Mouse (Mus musculus): ENCODE measurements around the gene Crxos. TPM values are rescaled to one million over a fixed set of nuclear protein-coding genes. Genes with fewer than 3 reads are reported as not detected.
A peak's percentile ranks its signal among the peaks of the same experiment; 100 is the strongest.

Gene Crxos
- polyA plus RNA-seq, 1 experiment, result not detected

GRCm38 (mm10) chr7:15938621-15939020 is 56.2 kb downstream of the Crxos start:
- Histone ChIP-seq H3K4me3 (ENCODE audit: insufficient read depth, low read depth, low read length) (no peak overlapping the region), H3K4me1 (ENCODE audit: control insufficient read depth, insufficient read depth, insufficient read length, low read length) (peaks cover 4% of the 10 kb centered on the region; the same call in 1 of the 2 replicates), H3K27ac (replicated peaks; ENCODE audit: low read depth, low read length) (no peak overlapping the region)

GRCm38 (mm10) chr7:15944311-15944710 is 61.9 kb downstream of the Crxos start:
- Histone ChIP-seq H3K4me3 (ENCODE audit: insufficient read depth, low read depth, low read length) (no peak overlapping the region), H3K4me1 (ENCODE audit: control insufficient read depth, insufficient read depth, insufficient read length, low read length) (peaks cover 15% of the 10 kb centered on the region), H3K27ac (replicated peaks; ENCODE audit: low read depth, low read length) (no peak overlapping the region)

DNA sequence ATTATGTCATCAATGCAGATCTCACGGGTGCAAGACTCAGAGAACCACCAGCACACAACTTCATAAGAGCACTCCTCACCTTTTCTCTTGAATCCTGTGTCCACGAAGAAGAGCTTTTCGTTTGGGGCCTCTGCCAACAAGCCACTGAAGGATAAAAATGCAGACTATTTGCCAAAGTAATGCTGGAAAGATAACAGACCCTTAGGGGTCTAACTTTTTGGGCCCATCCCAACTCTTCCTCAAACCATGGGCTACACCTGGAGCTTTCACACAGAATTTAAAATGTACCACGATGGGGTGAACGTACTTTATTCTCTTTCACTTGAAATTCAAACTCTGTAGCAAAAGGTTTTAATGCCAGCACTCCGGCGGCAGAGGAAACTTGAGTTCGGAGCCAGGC is 62.8 kb downstream of the Crxos start:
- H3K4me3 ChIP-seq (ENCODE audit: insufficient read depth, low read depth, low read length), result peak overlapping the region; percentile 91
- H3K27ac ChIP-seq (replicated peaks; ENCODE audit: low read depth, low read length), result peak overlapping the region; percentile 56

GRCm38 (mm10) chr7:15945721-15946536 is 63.5 kb downstream of the Crxos start, which contains the start of gene Nop53:
TSS of gene Nop53 (minus strand) at chr7:15946074.
- H3K27ac ChIP-seq (replicated peaks; ENCODE audit: low read depth, low read length), result peak within 1 kb of the TSS; percentile 99
- H3K4me3 ChIP-seq (ENCODE audit: insufficient read depth, low read depth, low read length), result peak within 1 kb of the TSS; percentile 91
- H3K4me1 ChIP-seq (ENCODE audit: control insufficient read depth, insufficient read depth, insufficient read length, low read length), result peaks cover 26% of the 10 kb centered on the region

More for the DNA sequence above, 62.8 kb downstream of the Crxos start:
- H3K4me1 ChIP-seq (ENCODE audit: control insufficient read depth, insufficient read depth, insufficient read length, low read length), result peaks cover 24% of the 10 kb centered on the region

GRCm38 (mm10) chr7:15947653-15948260 is 65.3 kb downstream of the Crxos start:
- H3K27ac ChIP-seq (replicated peaks; ENCODE audit: low read depth, low read length), result peak overlapping the region; percentile 99
- peaks cover 26% of the 10 kb centered on the region for H3K4me1 ChIP-seq (ENCODE audit: control insufficient read depth, insufficient read depth, insufficient read length, low read length)
- no peak overlapping the region for H3K4me3 ChIP-seq (ENCODE audit: insufficient read depth, low read depth, low read length)

DNA sequence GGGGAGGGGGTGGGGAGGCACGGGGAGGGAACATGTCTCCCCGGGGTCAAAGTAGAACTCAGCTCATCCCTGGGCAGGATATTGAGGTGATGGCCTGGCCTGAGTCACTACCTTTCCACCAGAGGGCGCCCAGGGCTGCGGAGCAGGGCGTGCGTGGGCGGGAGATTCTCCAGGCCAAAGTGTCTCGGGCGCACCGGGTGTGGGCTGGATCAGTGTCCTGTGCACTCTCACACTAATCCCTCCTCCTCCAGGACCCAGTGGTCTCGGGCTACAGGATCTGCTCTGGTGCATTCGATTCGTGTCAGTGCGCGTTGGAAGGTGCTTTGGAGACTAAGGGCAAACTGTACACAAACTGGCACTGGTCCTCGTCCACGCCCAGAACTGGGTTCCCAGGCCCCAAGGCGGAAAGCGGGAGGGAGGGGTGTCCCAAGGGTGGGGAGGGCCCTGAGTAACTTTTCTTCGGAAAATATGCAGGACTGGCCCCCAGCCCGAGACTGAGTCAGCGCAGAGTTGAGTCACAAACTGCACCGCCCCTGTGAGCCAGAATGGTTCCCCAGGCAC is 66.0 kb downstream of the Crxos start:
- peak overlapping the region; percentile 72 for H3K27ac ChIP-seq (replicated peaks; ENCODE audit: low read depth, low read length)

DNA sequence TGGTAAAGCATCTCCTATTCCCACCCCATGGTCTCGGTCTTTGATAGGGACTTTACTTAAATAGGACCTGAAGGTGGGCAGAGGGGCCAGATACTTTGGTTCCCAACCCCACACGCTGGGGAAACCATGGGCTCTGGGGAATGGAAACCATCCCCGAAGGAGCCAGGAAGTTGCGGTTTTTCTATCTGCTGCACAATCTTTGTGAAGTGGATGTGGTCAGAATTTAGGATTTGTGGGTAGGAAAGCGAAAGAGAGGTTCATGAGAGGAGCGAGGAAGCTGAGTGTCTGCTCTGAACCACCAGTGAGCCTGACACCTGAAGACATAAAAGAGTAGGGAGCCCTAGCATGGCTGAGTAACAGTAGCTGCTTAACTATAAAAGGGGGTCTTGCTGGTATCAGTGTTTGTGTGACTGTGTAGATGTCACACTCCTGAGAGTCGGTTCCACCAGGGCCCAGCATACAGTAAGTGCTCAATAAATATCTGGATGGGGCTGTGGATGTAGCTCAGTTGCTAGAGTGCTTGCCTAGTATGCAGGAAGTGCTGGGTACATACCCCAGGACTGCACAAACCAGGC is 66.9 kb downstream of the Crxos start:
- Histone ChIP-seq H3K4me3 (ENCODE audit: insufficient read depth, low read depth, low read length) (no peak overlapping the region), H3K4me1 (ENCODE audit: control insufficient read depth, insufficient read depth, insufficient read length, low read length) (peaks cover 26% of the 10 kb centered on the region), H3K27ac (replicated peaks; ENCODE audit: low read depth, low read length) (peak overlapping the region; percentile 89)

More for the DNA sequence above, 66.0 kb downstream of the Crxos start:
- H3K4me3 ChIP-seq (ENCODE audit: insufficient read depth, low read depth, low read length), result peak overlapping the region; percentile 24
- peaks cover 26% of the 10 kb centered on the region for H3K4me1 ChIP-seq (ENCODE audit: control insufficient read depth, insufficient read depth, insufficient read length, low read length)

DNA sequence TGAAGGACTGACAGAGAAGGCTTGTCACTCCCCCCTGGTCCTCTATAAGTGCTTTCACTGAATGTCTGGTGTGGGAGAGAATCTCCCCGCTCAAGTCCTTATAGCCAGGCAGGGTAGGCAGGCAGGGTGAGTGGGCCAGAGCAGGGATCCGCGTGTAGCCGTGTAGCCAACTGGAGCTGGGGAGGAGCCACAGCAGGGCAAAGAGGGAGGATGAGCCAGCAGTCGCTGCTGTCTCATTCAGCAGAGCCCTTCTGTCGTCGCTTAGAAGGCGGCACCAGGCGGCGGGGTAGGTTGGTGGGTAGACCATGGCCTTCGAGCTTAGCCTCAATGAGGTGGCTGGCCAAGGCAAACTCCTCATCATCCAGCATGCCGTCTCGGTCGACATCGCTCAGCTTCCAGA is 67.6 kb downstream of the Crxos start:
- Histone ChIP-seq H3K4me3 (ENCODE audit: insufficient read depth, low read depth, low read length) (no peak overlapping the region), H3K27ac (replicated peaks; ENCODE audit: low read depth, low read length) (peak overlapping the region; percentile 89), H3K4me1 (ENCODE audit: control insufficient read depth, insufficient read depth, insufficient read length, low read length) (peaks cover 24% of the 10 kb centered on the region)

DNA sequence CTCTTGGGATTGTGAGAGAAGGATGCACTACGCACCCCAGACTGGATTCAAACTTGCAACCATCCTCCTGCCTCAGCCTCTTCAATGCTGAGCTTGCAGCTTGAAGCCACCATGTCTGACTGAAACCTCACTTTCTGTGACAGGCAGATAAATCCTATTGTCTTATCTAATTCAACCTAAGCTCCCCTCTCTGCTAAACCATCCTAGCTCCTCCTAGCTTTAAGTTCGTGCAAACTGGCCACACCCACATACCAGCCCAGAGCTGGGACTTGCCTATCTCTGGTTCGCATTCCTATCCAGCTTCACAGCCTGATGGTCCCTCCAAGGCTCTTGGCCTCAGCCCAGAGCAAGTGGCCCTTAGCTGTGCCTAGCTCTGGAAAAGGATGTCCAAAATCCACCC is 70.0 kb downstream of the Crxos start:
- H3K27ac ChIP-seq (replicated peaks; ENCODE audit: low read depth, low read length), result 0 out of 2 replicates have a peak overlapping the region, but pooled peaks have one; percentile 30
- H3K4me1 ChIP-seq (ENCODE audit: control insufficient read depth, insufficient read depth, insufficient read length, low read length), result peaks cover 33% of the 10 kb centered on the region
- no peak overlapping the region for H3K4me3 ChIP-seq (ENCODE audit: insufficient read depth, low read depth, low read length)

Other genes starting within 250 kb of the Crxos start
- gene Obox3, start 242.7 kb upstream of the Crxos start, polyA plus RNA-seq (2012; ENCODE audit: insufficient read depth, insufficient read length, missing spikeins), result not detected in 2 replicates
- gene Obox5, start 132.5 kb upstream of the Crxos start, polyA plus RNA-seq (2012; ENCODE audit: insufficient read depth, insufficient read length, missing spikeins), result not detected in 2 replicates
- gene Obox6, start 42.9 kb upstream of the Crxos start, polyA plus RNA-seq (2012; ENCODE audit: insufficient read depth, insufficient read length, missing spikeins), result not detected in 2 replicates
- gene Crx, start 2.6 kb upstream of the Crxos start, polyA plus RNA-seq (2012; ENCODE audit: insufficient read depth, insufficient read length, missing spikeins), result not detected in 2 replicates
- gene Selenow, start 39.8 kb downstream of the Crxos start, polyA plus RNA-seq (2012; ENCODE audit: insufficient read depth, insufficient read length, missing spikeins), result 320 and 478 TPM in 2 replicates
- gene Nop53, start 63.5 kb downstream of the Crxos start, polyA plus RNA-seq (2012; ENCODE audit: insufficient read depth, insufficient read length, missing spikeins), result 86.7 and 98.8 TPM in 2 replicates
- gene Ehd2, start 85.0 kb downstream of the Crxos start, polyA plus RNA-seq (2012; ENCODE audit: insufficient read depth, insufficient read length, missing spikeins), result 141 and 148 TPM in 2 replicates
- 6.1 and 7.4 TPM in 2 replicates for gene Bicra, start 165.3 kb downstream of the Crxos start, polyA plus RNA-seq (2012; ENCODE audit: insufficient read depth, insufficient read length, missing spikeins)
- not detected in 2 replicates for gene Zfp541, start 179.2 kb downstream of the Crxos start, polyA plus RNA-seq (2012; ENCODE audit: insufficient read depth, insufficient read length, missing spikeins)
- 132 and 141 TPM in 2 replicates for gene Napa, start 215.8 kb downstream of the Crxos start, polyA plus RNA-seq (2012; ENCODE audit: insufficient read depth, insufficient read length, missing spikeins)
- gene Kptn, start 237.3 kb downstream of the Crxos start, polyA plus RNA-seq (2012; ENCODE audit: insufficient read depth, insufficient read length, missing spikeins), result 13.2 and 18.1 TPM in 2 replicates
- gene Slc8a2, start 247.2 kb downstream of the Crxos start, polyA plus RNA-seq (2012; ENCODE audit: insufficient read depth, insufficient read length, missing spikeins), result not detected in 2 replicates

Data from brown adipose tissue, adult 24 weeks (tissue).